Mouse (Mus musculus): ENCODE results near the gene Fahd2a.

- TF ChIP-seq CTCF (IDR thresholded peaks at IDR 0.05; ENCODE audit: low read depth, low read length) (no peak), POLR2A (IDR thresholded peaks at IDR 0.05; ENCODE audit: extremely low read depth, insufficient read depth, low read length) (no peak)
Observed at GRCm38 (mm10) chr2:127390846-127391245, 53.5 kb downstream of the Fahd2a start.
